Mouse (Mus musculus): ENCODE data around the gene Atp6v1b1.

Atp6v1b1 gene

DNA sequence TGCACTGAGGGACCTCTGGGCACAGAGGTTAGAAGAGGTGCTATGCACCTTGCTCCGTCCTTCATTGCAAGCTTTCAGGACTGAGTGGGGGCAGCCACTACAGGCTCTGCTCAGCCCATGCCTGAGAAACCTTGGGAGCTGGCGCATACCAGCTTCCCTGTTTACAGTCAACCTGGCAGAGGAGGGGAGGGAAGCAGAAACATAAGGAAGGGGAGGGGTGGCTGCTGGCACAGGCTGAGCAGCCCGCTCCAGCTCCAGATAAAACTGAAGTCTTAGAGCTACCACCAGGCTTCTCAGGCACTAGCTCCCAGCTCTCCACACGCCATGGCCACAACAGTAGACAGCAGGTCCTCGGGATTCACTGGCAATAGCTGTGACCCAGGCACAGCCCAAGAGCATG lies at the start of gene Atp6v1b1:
Gene Atp6v1b1, plus strand, starts transcription at position 230 of the 400 bp plus-strand sequence.
- no peak for DNase-seq (ENCODE audit: low read depth, low spot score)

DNA sequence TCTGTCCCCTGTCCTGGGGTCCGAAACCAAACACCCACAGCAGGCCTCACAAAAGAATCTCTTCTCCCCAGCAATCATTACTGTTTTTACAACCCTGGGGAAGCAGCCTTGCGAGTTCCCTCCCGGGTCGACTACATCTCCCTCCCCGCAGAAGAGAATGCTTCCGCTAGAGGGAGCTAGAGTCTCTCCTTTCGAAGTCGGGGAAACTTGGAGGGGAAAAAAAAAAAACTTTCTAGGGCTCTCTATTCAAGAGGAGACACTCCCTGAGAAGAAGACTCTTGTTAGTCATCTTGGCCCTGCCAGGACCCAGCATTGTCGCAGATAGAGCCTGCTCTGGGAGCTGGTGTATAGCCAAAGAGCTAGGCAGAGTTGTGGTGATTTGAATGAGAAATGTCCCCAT lies 49.0 kb upstream of the Atp6v1b1 start:
- peak; percentile 85 for DNase-seq (ENCODE audit: low read depth, low spot score)

DNA sequence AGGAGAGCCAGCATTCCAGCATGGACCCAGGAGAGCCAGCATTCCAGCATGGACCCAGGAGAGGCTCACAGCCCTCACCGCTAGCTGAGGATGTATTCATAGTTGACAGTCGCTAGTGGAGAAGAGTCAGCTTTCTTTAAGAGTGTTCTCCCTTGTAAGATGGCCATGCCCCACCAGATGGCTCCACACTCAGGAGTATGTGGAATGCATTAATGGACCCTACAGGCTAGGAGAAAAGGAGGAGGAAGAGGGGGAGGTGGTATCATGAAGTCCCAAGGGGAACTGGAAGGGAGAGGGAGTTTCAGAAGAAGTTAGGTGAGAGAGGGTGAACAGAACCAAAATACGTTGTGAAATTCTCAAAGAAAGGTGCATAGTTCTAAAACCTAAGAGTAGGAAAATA lies 47.1 kb upstream of the Atp6v1b1 start:
- no peak for DNase-seq (ENCODE audit: low read depth, low spot score)

DNA sequence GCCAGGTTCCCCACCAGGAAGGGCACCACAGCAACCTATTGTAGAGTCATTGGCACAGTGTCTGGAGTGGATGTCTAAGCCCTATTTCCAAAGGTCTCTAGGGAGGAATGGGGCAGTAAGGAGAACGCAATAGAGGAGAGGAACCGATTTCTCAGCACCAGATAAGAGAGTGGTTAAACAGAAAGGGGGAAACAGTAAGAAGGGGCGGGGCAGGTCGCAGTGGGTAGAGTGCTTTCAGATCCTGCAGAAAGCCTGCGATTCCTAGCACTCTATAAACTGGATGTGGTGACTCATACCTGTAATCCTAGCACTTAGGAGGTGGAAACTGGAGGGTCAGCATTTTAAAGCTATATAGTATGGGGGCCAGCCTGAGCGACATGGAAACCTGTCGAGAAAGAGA lies 46.1 kb upstream of the Atp6v1b1 start:
- no peak for DNase-seq (ENCODE audit: low read depth, low spot score)

DNA sequence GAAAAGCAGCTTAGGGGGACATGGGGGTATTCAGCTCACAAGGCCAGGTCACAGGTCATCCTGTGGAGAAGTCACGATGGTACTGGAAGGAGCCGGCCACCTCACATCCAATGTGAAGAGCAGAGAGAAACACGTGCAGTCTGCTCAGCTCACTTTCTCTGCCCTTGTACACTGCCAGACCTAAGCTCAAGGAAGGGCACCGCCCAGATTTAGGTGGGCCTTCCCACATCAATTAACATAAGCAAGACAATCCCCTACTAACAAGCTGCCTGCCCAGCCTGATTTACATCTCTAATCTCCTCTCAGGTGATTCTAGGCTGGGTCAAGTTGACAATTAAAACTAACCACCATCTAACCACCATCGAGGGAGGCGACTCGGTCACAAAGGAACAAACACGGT lies 44.9 kb upstream of the Atp6v1b1 start:
- DNase-seq (ENCODE audit: low read depth, low spot score), result no peak

DNA sequence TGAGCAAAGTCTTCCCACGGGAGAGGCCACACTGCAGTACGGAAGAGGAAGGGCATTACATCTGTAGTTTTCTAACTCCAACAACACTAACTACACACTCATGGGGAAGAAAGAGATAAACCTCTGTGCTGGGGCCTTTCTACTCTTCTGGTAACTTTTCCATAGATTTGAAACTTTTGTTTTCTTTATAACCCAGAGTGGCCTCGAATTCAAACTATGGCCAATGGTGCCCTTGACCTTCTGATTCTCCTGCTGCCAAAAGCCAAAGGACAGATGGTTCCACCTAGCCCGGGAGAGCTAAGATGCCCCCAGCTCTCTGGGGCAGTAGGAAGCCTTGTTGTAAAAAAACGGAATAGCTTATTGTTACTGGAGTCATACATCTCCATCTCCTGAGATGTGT lies 42.8 kb upstream of the Atp6v1b1 start:
- DNase-seq (ENCODE audit: low read depth, low spot score), result no peak

DNA sequence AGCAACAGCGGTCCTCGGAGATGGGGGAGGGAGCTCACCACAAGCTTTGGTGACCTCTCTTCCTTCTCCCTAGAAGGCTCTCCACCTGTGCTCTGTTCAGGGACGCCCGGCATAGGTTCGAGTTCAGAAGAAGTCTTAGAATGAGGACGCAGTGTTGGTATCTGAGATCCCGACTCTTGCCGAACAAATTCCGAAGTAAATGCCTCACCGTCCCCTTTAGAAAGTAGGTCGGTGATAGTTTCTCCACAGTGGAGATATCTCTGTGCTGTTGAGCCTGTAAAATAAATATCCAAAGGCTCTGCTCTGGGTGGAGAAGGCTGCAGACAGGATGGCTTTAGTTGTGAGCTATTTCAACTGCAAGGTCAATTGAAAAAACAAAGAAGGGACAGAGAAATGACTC lies 41.8 kb upstream of the Atp6v1b1 start:
- DNase-seq (ENCODE audit: low read depth, low spot score), result no peak

DNA sequence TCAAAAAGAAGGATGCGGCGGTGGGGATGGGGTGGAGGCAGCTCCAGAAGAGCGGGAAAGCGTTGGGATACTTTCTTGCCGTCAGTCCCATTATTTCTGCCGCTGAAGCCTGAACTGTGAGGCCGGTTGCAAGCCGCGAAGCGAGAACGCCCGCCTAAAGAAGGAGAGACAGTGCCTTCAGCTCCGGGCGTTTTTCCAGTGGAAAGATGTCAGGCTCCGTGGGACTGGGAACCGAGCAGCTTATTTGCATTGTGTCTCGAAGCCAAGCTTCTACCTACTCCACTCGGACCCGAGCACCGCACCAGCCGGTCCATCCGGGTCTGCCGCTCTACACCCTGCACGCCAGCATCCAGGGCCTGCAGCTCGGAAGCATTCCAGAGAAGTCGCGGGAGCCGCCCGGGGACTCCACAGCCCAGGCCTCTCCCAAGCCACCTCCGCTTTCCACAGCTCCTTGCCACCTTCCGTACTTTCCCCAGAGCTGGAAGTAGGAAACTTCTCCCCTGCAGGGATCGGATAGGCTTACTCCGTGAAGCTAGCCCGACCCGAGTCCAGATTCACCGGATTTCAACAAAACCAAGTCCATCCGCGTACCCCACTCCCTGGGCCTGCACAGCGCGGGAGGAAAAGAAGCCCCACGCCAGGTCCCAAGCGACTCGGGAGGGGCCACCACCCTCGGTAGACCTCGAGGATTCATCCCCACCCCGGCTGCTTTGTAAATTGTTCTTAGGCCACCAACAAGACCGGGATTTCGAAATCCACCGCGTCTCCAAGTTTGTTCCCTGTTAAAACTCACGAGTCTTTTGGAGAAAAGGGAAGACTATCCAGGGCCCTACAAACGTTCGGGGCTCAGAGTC lies 40.4 kb upstream of the Atp6v1b1 start:
- DNase-seq (ENCODE audit: low read depth, low spot score), result no peak

DNA sequence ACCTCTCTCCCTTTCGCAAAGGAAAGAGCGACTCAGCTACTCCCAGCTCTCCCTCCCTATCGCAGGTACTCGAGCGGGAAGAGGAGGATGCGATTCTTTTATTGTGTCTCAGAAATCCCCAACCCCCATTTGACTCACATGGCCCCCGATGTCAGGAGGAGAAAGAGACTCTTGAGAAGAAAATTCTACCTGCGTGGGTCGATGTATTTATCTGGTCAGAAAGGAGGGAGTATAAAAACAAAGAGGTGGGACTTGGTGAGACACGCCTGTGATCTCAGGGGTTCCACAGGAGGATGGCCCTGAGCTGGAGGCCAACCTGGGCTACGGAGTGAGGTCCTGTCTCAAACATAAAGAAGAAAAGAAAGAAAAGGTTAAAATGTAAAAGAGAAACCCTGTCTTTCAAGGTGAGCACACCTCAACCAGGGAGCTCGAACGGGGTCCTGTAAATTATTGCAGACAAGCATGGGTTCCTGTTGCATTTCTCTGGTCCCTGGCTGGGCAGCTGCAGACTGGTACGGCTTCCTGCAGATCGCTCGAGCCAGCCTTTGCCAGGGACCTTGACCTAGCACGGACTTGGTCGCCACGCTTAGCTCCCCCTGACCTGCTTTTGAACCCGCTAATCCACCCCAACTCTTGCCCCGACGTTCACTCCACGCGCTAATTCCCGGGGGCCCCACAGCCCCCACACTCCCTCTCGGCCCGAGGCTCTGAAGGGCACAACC lies 39.6 kb upstream of the Atp6v1b1 start:
- no peak for DNase-seq (ENCODE audit: low read depth, low spot score)

DNA sequence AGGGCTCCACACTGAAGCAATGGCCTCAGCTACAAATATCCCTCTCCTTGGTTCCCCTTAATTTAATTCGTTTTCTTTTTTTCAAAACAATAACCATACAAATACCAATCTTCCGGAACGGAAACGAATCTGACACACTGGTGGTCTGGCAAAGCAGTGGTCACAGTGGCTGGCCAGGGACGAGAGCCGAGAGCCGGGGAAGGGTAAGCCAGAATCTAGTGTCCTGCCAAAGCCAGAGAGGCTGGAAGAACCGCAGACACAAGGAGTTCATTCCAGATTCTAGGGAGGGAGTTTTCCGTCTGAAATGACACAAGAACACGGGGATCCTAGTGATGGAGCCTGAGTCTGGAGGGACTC lies 39.1 kb upstream of the Atp6v1b1 start:
- DNase-seq (ENCODE audit: low read depth, low spot score), result no peak

DNA sequence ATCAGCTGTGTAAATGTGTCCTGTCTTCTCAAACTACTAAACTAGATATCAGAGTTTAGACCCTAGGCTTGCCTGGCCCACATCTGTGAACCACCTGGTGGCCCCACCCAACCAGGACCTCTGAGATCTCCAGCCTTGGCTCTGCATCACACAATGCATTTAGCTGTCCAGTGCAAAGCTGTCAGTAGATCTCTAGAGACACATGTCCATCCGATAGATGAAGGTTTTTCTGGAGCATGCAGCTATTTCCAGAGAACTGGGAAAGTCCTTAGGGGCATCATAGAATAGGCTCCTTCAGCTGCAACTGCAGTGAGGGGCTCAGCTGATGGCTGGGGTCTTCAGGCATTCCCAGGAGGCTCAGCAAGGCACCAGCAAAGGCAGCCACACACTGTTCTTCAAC lies 38.5 kb upstream of the Atp6v1b1 start:
- DNase-seq (ENCODE audit: low read depth, low spot score), result no peak

DNA sequence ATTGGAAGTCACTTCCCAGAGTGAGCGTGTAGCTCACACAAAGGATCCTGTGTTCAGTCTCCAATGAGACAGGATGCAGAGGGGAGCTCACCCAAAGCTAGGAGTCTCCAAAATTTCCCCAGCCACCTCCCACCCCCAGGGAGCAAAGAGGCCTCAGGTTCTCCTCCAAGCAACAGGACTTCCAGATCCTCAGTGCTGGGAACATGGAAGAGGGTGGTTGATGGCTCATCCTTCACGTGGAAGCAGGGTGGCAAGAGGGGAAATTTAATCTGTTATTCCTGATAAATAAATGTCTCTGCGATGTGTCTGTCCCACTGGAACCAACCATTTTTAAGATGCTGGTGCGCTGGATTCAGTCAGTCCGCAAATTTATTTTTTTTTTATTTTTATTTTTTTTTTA lies 38.1 kb upstream of the Atp6v1b1 start:
- DNase-seq (ENCODE audit: low read depth, low spot score), result no peak

DNA sequence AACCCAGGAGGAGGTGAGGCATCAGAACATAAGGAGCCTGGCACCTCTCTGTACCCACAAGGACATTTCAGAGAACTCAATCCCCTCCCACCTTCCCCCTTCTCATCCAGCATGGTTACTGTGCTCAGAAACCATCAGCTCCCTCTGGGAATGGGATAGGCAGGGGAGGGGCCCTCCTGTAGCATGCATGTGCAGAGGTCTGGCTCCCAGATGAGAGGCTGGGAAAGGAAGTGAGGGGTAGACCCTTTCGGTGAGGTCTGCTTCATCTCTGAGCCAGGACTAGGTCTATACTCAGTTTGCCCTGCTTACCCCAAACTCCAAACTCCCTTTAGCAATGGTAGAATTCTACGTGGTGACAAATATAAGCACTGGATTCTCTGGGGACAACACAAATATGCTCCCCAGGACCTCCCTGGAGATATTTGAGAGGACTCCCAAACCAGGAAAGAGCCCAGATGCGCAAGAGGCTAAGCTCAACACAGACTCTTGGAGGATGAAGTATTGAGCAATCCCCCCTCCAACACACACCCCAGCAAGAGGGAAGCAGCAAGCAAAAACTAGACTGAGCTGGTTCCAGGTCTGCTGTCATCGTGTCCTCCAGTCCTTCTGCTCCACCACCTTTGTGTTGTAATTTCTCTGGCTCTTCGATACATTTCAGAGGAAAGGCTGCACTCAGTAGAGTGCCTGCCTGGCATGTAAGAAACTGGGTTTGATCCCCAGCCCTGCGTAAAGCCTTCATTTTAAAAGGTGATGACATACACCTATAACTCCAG lies 34.9 kb upstream of the Atp6v1b1 start:
- no peak for DNase-seq (ENCODE audit: low read depth, low spot score)

DNA sequence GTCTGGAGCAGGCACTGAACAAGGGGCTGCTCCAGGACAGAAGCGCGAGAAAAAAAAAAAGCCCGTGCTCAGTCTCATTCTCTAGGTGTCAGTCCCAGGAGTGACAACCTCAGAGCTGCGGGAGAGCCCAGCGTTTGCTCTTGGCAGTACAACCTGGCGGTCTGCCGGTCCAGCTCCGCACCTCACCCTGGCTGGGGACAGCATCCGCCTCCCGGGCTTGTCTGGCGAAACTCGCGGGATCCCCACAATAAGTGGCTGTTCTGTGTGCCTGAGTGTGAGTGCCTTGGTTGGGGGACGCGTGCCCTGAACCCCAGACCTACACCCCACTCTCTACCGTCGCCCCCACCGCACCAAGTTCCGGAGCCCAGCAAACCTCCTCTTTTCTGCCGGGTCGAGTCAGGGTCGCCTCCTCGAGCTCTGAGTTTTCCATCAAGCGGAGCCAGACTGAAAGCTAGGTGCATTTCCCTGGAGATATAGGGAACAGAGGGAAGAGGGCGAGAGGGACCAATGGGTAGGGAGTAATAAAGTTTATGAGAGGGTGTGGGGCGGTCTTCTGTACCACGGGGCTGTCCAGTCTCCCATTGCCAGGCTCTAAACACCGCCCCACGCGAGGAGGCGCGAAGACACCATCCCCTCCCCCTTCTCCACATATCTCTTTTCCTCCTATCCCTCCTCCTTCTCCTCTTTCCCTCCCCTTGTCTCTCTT lies 32.3 kb upstream of the Atp6v1b1 start:
- no peak for DNase-seq (ENCODE audit: low read depth, low spot score)

DNA sequence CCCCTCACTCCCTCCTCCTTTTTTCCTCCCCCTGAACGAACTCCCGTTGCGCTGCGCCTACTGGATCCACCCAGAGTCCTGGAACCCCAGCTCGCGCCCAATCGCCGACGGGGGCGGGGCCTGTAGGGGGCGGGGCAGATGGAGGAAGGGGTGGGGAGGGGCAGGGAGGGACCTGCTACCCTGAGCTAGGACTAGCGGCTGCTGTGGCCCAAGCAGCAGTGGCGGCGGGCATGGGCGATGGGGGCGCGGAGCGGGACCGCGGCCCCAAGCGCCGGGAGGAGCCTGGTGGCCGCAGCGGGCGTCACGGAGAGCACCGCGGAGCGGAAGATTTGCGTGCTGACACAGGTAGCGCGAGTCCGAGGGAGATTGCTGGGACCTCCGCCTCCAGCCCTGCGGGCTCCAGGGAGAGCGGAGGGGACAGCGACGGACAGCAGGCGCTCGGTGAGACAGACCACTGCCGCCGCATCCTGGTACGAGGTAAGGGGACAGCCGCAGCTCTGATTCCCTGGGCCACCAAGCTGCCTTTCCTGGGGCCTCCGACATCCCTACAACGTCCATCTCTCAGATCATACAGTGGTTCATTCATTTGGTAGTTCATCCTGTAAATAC lies 31.6 kb upstream of the Atp6v1b1 start, which contains the start of gene Vax2:
Gene Vax2, plus strand, starts transcription at position 198 of the 609 bp plus-strand sequence.
- DNase-seq (ENCODE audit: low read depth, low spot score), result peak; percentile 9

DNA sequence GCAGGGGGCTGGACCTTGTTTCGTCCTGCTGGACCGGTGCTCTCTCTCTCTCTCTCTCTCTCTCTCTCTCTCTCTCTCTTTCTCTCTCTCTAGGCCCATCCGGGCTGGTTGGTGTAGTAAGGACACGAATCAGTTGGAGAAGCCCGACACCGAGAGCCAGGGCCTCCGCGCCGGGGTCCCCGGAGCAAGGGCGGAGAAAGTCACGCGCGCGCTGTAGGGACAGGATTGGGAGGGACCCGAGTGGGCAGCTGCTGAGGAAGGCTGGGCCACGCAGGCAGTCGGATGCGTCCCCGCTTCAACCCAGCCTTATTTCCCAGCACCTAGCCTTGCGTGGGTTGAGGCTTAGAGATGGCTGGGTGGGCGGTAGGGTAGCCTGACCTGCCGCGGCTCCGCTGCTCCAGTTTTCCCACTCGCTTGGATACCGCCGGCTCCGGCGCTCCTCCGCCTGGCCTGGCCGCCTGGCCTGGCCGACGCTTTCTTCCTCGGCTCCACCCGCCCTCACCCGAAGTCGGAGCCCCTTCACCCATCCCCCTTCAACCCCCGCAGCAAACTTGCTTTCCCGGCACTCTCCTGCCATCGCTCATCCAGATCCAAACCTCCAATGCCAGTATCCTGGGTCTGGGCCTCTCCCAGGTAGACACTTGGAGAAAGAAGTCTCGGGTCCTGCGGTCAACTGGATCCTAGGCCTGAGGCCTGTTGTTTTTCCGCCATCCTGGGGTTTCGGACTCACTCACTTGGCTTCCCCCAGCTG lies 30.9 kb upstream of the Atp6v1b1 start:
- no peak for DNase-seq (ENCODE audit: low read depth, low spot score)

DNA sequence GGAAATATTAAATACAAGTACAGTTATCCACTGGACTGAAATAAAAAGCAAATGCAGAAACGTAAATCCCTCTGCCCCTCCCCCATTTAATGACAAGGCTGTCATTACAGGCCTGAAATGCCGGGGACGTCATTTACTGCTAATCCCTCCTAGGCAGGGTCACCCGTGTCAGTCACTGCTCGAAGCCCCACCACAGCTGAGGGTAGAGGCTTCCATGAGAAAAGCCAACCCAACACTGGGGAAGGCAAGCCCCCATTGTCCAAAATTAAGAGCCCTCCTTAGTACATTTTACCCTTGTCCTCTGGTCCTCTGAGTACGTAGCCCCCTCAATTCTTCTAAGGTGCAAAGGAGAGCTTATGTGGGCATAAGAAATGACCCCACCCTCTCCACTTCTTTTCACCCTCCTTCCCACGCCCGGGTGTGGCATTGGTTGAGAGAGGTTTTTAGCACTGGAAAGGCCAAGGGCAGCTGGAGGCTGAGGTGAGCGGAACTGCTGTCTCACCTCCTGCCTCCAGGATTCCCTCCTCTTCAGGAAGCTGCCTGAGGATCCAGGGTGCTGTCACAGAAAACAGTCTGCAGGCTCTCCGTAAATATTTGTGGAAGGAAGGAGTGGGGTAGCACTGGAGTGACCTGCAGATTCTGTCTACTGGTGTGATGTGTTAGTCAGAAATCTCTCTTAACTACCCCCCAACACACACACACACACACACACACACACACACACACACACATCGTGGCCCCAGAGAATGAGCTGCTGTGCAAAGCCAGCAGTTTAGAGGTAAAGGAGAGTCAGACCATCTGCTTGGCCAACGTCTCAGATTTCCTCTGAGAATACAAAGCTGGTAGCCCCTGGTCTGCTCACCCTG lies 29.3 kb upstream of the Atp6v1b1 start:
- DNase-seq (ENCODE audit: low read depth, low spot score), result no peak

DNA sequence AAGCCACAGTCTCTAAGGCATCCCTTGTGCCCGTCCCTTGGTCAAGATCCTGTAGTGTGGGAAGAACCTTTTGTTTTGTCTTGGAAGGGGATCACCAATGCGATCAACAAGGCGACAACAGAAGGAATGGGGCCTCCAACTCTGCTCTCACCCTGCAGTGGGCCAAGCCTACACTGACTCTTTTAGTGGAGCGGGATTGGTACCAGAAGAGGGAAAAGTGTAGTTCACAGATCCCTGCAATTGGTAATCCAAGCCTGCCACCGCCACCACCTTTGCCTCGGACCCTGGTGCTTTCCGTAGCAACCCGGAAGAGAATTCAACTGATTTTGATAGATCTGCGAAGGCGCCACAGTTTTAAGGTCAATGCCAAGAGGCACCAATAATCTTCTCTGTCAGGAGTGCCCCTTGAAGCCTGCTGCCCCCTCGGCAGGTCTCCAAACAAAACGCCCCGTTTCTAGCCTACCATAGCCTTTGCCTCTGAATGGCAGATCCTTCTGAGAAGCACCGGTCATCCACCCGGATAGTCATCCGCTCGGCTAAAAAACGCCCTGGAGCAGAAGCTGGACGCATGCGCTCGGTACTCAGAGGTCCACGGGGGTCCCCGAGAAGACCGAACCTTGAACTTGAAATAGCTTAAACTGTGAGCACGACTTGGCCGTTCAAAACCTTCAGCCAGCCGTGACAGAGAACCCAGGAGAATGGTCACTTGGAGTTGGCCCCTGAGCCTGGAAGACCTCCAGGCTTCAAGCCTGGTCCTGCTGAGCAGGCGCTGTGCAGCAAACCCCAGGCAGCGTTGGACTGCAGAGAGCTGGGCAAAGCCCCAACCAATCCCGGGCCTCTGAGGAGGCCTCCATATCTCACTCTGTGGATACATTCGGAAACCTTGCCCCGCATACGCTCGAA lies 28.3 kb upstream of the Atp6v1b1 start:
- DNase-seq (ENCODE audit: low read depth, low spot score), result no peak
